Comparison of ENCODE assay signal across 8 mouse cellular contexts in genomic region chr2:44926683-44927481, GRCm38 (mm10). TPM values are rescaled to one million over a fixed set of nuclear protein-coding genes. Genes with fewer than 3 reads are reported as not detected.
A peak's percentile ranks its signal among the peaks of the same experiment; 100 is the strongest.
DNase-seq lines count a peak whose midpoint lies in the region; ATAC-seq and TF ChIP-seq lines count a peak whose summit lies in the region.

No protein-coding gene starts in this region.

- peak; percentile 96 for ATAC-seq in embryonic facial prominence, embryonic 14.5 days (ENCODE audit: low read depth)
- peak; percentile 96 for ATAC-seq in limb, embryonic 13.5 days (ENCODE audit: low FRiP score, low read depth)
- peak; percentile 98 for ATAC-seq in midbrain, embryonic 15.5 days (replicated peaks)

- H3K27ac ChIP-seq in bone marrow, adult 2 months (ENCODE audit: control insufficient read depth, insufficient read depth, low read depth, low read length, poor library complexity): peak overlapping the region; percentile 96
- peak overlapping the region; percentile 93 for H3K27ac ChIP-seq in embryonic facial prominence, embryonic 14.5 days (replicated peaks; ENCODE audit: low read depth, low read length)
- peak overlapping the region; percentile 94 for H3K27ac ChIP-seq in limb, embryonic 13.5 days
- H3K27ac ChIP-seq in midbrain, embryonic 15.5 days: peak overlapping the region; percentile 87

- peak; percentile 62; the same call in 1 of the 2 replicates for TF ChIP-seq POLR2A in bone marrow, adult 2 months (IDR thresholded peaks at IDR 0.05; ENCODE audit: borderline replicate concordance, control insufficient read depth, low read depth, low read length)

- H3K9ac ChIP-seq in embryonic facial prominence, embryonic 14.5 days (ENCODE audit: low read depth, low read length): peak overlapping the region; percentile 95
- H3K9ac ChIP-seq in limb, embryonic 13.5 days: peak overlapping the region; percentile 89
- H3K9ac ChIP-seq in midbrain, embryonic 15.5 days: peak overlapping the region; percentile 82

- no peaks in the 10 kb centered on the region for H3K4me1 ChIP-seq in bone marrow, adult 2 months (ENCODE audit: control insufficient read depth, insufficient read depth, low read length)
- H3K4me1 ChIP-seq in embryonic facial prominence, embryonic 14.5 days (ENCODE audit: control insufficient read depth, insufficient read depth, low read length): peaks cover 8% of the 10 kb centered on the region; the same call in 1 of the 2 replicates
- peaks cover 8% of the 10 kb centered on the region; the same call in 1 of the 2 replicates for H3K4me1 ChIP-seq in limb, embryonic 13.5 days
- peaks cover 8% of the 10 kb centered on the region; the same call in 1 of the 2 replicates for H3K4me1 ChIP-seq in midbrain, embryonic 15.5 days

- H3K27me3 ChIP-seq in embryonic facial prominence, embryonic 14.5 days (replicated peaks; ENCODE audit: control insufficient read depth, insufficient read depth, low read length): no peaks in the 10 kb centered on the region
- no peaks in the 10 kb centered on the region for H3K27me3 ChIP-seq in limb, embryonic 13.5 days
- no peaks in the 10 kb centered on the region for H3K27me3 ChIP-seq in midbrain, embryonic 15.5 days (replicated peaks)

- H3K4me3 ChIP-seq in bone marrow, adult 2 months (replicated peaks; ENCODE audit: control insufficient read depth, low read depth, low read length): peak overlapping the region; percentile 94
- peak overlapping the region; percentile 80 for H3K4me3 ChIP-seq in embryonic facial prominence, embryonic 14.5 days (ENCODE audit: low read depth, low read length)
- H3K4me3 ChIP-seq in limb, embryonic 13.5 days: peak overlapping the region; percentile 72
- peak overlapping the region; percentile 94 for H3K4me3 ChIP-seq in midbrain, embryonic 15.5 days

- peak; percentile 95 for DNase-seq in 416B (ENCODE audit: low read depth)
- peak; percentile 96 for DNase-seq in embryonic facial prominence, embryonic 14.5 days (ENCODE audit: low spot score)
- DNase-seq in heart, adult 8-10 months (ENCODE audit: low spot score): peak; percentile 86
- DNase-seq in kidney, adult 8-10 months: peak; percentile 89 to 94
- peak; percentile 82 for DNase-seq in spleen, adult 18-20 months

- no peaks in the 10 kb centered on the region for H3K9me3 ChIP-seq in embryonic facial prominence, embryonic 14.5 days (ENCODE audit: control insufficient read depth, low read length)
- H3K9me3 ChIP-seq in limb, embryonic 13.5 days: no peaks in the 10 kb centered on the region
- no peaks in the 10 kb centered on the region for H3K9me3 ChIP-seq in midbrain, embryonic 15.5 days

- TF ChIP-seq CTCF in bone marrow, adult 2 months (IDR thresholded peaks at IDR 0.05; ENCODE audit: control insufficient read depth, insufficient read depth, low read length): no peak

- peak overlapping the region; percentile 71 for H3K4me2 ChIP-seq in embryonic facial prominence, embryonic 14.5 days (ENCODE audit: low read depth, low read length)
- peak overlapping the region; percentile 74 for H3K4me2 ChIP-seq in limb, embryonic 13.5 days (replicated peaks)
- H3K4me2 ChIP-seq in midbrain, embryonic 15.5 days: peak overlapping the region; percentile 80

- H3K36me3 ChIP-seq in embryonic facial prominence, embryonic 14.5 days (ENCODE audit: control insufficient read depth, insufficient read depth, low read length): no peaks in the 10 kb centered on the region
- no peaks in the 10 kb centered on the region for H3K36me3 ChIP-seq in limb, embryonic 13.5 days
- no peaks in the 10 kb centered on the region for H3K36me3 ChIP-seq in midbrain, embryonic 15.5 days (replicated peaks)

- under 1% methylated on average over 78 of the region's 95 CpGs for WGBS in bone marrow, adult 2 months
- WGBS in embryonic facial prominence, embryonic 14.5 days: 1% methylated on average over 16 of the region's 95 CpGs
- WGBS in limb, embryonic 13.5 days: under 1% methylated on average over 48 of the region's 95 CpGs
- under 1% methylated on average over 77 of the region's 95 CpGs for WGBS in midbrain, embryonic 15.5 days

RNA-seq across cellular contexts. Expression of gene Gtdc1, which starts 0.6 kb away (rescaled TPM):
- polyA plus RNA-seq in bone marrow, adult 2 months (2011; ENCODE audit: insufficient read depth, insufficient read length, low replicate concordance, missing spikeins): 6.3 and 10.6 TPM in 2 replicates
- polyA plus RNA-seq in embryonic facial prominence, embryonic 14.5 days (2014; fragmentation: Nextera tagmentation; extraction: Ambion mirVana): 14.3 and 19.0 TPM in 2 replicates
- 10 to 100 TPM; 16.5 to 21.4 (median 18.4) TPM for total RNA-seq in heart, adult 8-10 months (2022)
- polyA plus RNA-seq in limb, embryonic 13.5 days (2015; fragmentation: Nextera tagmentation; extraction: Ambion mirVana): 18.2 and 18.4 TPM in 2 replicates
- 16.8 and 17.2 TPM in 2 replicates for polyA plus RNA-seq in midbrain, embryonic 15.5 days (2015; fragmentation: Nextera tagmentation; extraction: Ambion mirVana)

Comparison
In these comparisons a context has a peak if more than half of its experiments do, and no peak if none do; other contexts are left out.
1. Peak in every context shown above with its lines: DNase-seq, ATAC-seq, H3K4me3 ChIP-seq and H3K27ac ChIP-seq.